Mouse (Mus musculus): ENCODE results near the gene Vav3. TPM values are rescaled to one million over a fixed set of nuclear protein-coding genes. Genes with fewer than 3 reads are reported as not detected.

The Vav3 gene
- polyA plus RNA-seq, 1 experiment from 2014 or later, result 11.3 TPM

DNA sequence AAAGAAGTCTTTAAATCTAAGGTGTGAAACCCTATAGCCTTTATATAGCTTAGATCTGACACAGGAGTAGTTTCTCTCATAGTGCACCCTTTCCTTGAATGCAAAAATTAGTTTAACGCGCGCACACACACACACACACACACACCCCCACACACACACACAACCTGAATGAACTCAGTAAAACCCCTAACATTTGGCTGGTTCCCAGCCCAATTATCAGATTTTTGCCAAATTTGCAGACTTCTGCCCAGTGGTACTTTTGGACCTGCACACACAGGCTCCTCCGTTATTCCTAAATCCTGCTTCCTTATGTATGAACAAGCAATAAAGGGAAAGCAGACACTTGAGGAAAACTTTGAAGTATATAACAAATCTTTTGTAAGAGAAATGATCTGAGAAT is 313.9 kb downstream of the Vav3 start:
- Histone ChIP-seq H3K27ac (replicated peaks) (no peak overlapping the region), H3K9me3 (replicated peaks) (no peaks in the 10 kb centered on the region)

DNA sequence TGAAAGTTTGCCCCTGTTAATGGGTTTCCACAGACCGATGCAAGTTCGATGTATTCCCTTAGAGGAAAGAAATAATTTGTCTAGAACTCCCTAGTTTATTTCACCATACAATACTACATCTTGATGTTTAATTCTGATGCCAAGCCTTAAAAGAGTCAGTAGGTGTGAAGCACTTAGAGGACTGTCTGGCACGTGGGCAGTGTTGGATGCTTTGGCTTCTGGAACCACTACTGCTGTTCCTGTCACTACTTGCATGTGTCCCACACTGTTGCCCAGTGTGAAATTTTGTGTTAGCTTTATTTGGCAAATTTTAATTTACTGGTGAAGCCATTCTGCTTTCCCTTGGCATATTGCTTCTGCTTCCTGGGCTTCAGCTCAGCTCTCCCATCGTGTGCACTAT is 331.3 kb downstream of the Vav3 start:
- no peak overlapping the region for H3K4me2 ChIP-seq
- H3K27me3 ChIP-seq (replicated peaks), result no peaks in the 10 kb centered on the region
- no peaks in the 10 kb centered on the region for H3K4me1 ChIP-seq
- no peak for ATAC-seq (ENCODE audit: low FRiP score)
- H3K9me3 ChIP-seq (replicated peaks), result no peaks in the 10 kb centered on the region
- WGBS, result 90% methylated on average over 4 of the region's 4 CpGs
- no peak overlapping the region for H3K27ac ChIP-seq (replicated peaks)
- H3K9ac ChIP-seq (replicated peaks), result no peak overlapping the region
- no peak overlapping the region for H3K4me3 ChIP-seq (replicated peaks)
- H3K36me3 ChIP-seq, result no peaks in the 10 kb centered on the region

More for the DNA sequence above, 313.9 kb downstream of the Vav3 start:
- ATAC-seq (ENCODE audit: low FRiP score), result no peak
- 94% methylated on average over 4 of the region's 4 CpGs for WGBS
- no peaks in the 10 kb centered on the region for H3K27me3 ChIP-seq (replicated peaks)
- no peak overlapping the region for H3K4me2 ChIP-seq
- H3K4me1 ChIP-seq, result no peaks in the 10 kb centered on the region
- no peak overlapping the region for H3K9ac ChIP-seq (replicated peaks)
- no peak overlapping the region for H3K4me3 ChIP-seq (replicated peaks)
- no peaks in the 10 kb centered on the region for H3K36me3 ChIP-seq

DNA sequence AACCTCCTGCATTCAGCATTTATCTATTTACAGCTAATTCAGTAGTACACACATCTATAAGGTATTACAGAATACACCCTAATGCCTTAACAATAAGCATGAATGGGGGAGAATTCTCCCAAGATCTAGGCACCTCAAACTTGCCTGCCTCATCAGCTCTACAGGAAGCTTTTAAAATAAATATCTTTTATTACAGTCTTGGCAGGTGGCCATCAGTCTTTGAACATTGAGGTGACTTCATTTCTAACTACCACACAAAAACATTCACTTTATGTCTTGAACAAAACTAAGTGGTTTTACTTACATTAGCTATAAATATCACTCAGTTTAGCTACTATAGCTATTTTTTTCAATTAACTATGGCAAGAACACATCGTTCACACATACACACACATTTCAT is 332.5 kb downstream of the Vav3 start:
- no peak overlapping the region for H3K9ac ChIP-seq (replicated peaks)
- H3K4me1 ChIP-seq, result no peaks in the 10 kb centered on the region
- H3K27me3 ChIP-seq (replicated peaks), result no peaks in the 10 kb centered on the region
- no peaks in the 10 kb centered on the region for H3K9me3 ChIP-seq (replicated peaks)
- 81% methylated on average over 1 of the region's 1 CpGs for WGBS
- H3K36me3 ChIP-seq, result no peaks in the 10 kb centered on the region
- H3K4me2 ChIP-seq, result no peak overlapping the region
- H3K4me3 ChIP-seq (replicated peaks), result no peak overlapping the region
- no peak for ATAC-seq (ENCODE audit: low FRiP score)
- H3K27ac ChIP-seq (replicated peaks), result no peak overlapping the region

DNA sequence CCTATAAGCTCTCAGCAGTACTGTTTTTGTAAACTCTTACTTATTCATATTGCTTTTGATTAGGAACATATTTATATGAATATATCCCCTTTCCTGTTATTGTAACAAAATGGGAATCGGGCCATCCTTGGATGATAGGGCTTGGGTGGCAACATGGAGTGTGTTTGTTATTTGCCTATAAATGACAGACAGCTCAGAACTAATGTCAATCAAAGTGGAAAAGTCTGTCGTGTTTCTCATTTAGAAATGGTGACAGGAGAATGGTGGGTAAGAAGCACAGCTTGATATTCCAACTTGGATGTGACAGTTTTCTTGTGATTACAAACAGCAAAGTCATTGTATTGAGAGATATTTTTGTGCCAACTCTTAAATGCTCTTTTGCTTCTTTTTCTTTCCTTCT is 339.8 kb downstream of the Vav3 start:
- Histone ChIP-seq H3K36me3 (no peaks in the 10 kb centered on the region), H3K4me2 (no peak overlapping the region), H3K9ac (replicated peaks) (no peak overlapping the region), H3K27me3 (replicated peaks) (no peaks in the 10 kb centered on the region), H3K9me3 (replicated peaks) (no peaks in the 10 kb centered on the region), H3K4me1 (no peaks in the 10 kb centered on the region), H3K27ac (replicated peaks) (no peak overlapping the region), H3K4me3 (replicated peaks) (no peak overlapping the region)
- 87% methylated on average over 2 of the region's 2 CpGs for WGBS
- ATAC-seq (ENCODE audit: low FRiP score), result no peak

DNA sequence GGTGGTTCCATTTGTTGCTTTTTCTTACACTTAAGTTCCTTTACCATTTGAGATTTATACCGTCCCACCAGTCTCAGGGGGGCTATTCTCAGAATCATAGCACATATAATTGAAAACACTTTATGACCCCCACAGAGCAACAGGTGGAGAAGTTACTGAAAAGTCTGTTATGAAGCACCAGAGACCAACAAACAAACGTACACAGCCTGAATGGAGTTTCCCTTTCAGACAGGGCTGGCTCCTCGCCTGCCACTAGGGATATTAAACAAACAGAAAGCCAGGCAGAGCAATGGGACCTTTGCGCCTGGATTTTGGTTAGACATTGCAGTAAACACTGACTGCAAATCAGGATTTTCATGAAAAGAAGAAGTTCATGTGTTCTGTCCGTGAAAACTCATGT is 341.4 kb downstream of the Vav3 start:
- H3K27ac ChIP-seq (replicated peaks), result no peak overlapping the region
- H3K27me3 ChIP-seq (replicated peaks), result no peaks in the 10 kb centered on the region
- no peak overlapping the region for H3K4me3 ChIP-seq (replicated peaks)
- no peak overlapping the region for H3K4me2 ChIP-seq
- no peaks in the 10 kb centered on the region for H3K4me1 ChIP-seq
- 77% methylated on average over 5 of the region's 5 CpGs for WGBS
- H3K9me3 ChIP-seq (replicated peaks), result no peaks in the 10 kb centered on the region
- no peak for ATAC-seq (ENCODE audit: low FRiP score)
- no peaks in the 10 kb centered on the region for H3K36me3 ChIP-seq
- H3K9ac ChIP-seq (replicated peaks), result no peak overlapping the region

DNA sequence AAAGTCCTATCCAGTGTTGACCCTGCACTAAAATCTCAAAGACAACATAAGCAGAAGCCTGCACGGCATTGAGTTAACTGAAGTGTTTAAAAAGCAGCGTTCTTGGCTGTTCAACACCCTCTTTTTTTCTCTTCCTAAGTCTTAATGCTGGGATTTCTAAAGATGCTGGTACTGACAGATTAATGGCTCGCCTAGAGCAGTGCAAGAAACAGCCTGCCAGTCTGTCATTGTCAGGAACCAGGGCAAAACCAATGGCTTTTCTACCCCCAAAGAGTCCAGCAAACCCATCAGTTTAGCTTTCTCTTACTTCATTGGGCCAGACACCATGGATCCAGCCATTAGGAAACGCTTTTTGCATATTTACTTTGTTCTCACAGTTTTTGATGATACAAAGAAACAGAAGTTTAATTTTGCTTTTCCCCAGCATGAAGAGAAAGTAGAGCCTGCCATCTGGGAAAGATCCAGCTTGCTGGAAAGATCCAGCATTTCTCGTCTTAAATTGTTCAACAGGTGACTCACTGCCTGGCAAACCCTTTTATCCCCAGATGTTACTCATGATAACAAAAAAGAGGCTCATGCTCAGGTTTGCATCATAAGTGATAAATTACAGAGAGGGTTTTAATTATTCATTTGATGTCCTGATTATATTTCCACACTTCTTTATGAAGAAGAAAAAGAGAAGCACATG is 343.3 kb downstream of the Vav3 start:
- Histone ChIP-seq H3K9me3 (replicated peaks) (no peaks in the 10 kb centered on the region), H3K4me3 (replicated peaks) (no peak overlapping the region), H3K27ac (replicated peaks) (no peak overlapping the region), H3K9ac (replicated peaks) (no peak overlapping the region), H3K4me2 (no peak overlapping the region), H3K36me3 (no peaks in the 10 kb centered on the region), H3K27me3 (replicated peaks) (no peaks in the 10 kb centered on the region), H3K4me1 (no peaks in the 10 kb centered on the region)
- WGBS, result 57% methylated on average over 5 of the region's 5 CpGs
- ATAC-seq (ENCODE audit: low FRiP score), result no peak

DNA sequence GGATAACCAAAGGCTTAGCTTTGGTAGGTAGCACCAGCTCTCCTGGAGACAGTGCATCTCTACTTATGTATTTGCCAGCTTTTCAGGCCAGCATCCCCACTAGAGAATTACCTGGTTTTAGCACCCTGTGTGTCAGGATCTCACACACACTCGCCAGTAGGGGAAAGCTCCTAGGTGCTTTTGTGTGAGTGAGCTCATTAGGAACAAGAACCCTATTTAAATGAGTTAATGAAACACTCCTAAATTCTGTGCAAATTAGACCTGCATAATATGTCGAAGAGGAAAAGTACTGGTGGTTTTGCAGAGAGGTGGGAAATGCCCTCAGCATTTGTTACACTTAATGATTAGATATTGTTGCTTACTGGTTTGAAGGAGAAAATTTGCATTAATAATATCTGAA is 350.1 kb downstream of the Vav3 start:
- H3K4me2 ChIP-seq, result no peak overlapping the region
- ATAC-seq (ENCODE audit: low FRiP score), result no peak
- H3K4me3 ChIP-seq (replicated peaks), result no peak overlapping the region
- no peaks in the 10 kb centered on the region for H3K9me3 ChIP-seq (replicated peaks)
- H3K27me3 ChIP-seq (replicated peaks), result no peaks in the 10 kb centered on the region
- H3K4me1 ChIP-seq, result no peaks in the 10 kb centered on the region
- no peak overlapping the region for H3K9ac ChIP-seq (replicated peaks)
- 67% methylated on average over 2 of the region's 2 CpGs for WGBS
- no peak overlapping the region for H3K27ac ChIP-seq (replicated peaks)
- no peaks in the 10 kb centered on the region for H3K36me3 ChIP-seq

DNA sequence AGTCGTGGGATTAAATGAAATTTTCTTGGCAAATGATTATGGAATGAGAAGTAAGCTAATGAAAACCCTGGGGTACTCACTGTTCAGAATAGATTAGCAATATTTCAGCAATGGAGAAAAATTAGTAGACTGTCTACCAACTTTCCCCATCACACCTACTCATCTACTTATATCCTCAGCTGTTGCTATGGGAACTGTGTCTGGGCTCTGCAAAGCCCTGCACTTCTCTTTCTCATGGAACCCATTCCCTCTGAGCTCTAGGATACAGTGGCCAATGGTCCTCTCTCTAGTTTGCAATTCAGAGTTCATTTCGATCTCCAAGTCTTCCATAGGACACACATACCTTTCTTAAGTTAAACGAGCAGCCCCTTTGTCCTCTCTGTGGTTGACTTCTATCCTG is 352.2 kb downstream of the Vav3 start:
- Histone ChIP-seq H3K4me1 (no peaks in the 10 kb centered on the region), H3K9ac (replicated peaks) (no peak overlapping the region), H3K36me3 (no peaks in the 10 kb centered on the region), H3K27ac (replicated peaks) (no peak overlapping the region), H3K4me2 (no peak overlapping the region), H3K9me3 (replicated peaks) (no peaks in the 10 kb centered on the region), H3K4me3 (replicated peaks) (no peak overlapping the region), H3K27me3 (replicated peaks) (no peaks in the 10 kb centered on the region)
- WGBS, result 91% methylated on average over 3 of the region's 3 CpGs
- ATAC-seq (ENCODE audit: low FRiP score), result no peak

DNA sequence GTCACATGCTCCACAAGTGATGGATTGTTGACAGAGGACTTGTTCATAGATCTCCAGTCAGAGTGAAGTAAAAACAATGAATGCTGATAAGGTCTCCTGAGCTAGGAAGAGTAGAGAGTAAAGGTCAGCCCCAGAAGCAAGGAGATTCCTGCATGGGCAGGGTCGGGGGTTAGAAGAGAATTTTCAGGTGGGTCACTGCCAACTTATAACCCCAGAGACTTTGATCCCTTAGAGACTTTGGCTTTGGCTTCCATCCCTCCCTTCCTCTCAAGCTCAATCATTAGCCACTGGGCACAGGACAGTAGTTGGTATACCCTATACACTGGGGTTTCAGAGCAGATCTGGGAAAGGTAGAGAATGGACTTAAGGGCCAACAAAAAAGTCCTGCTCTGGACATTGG is 360.8 kb downstream of the Vav3 start:
- Histone ChIP-seq H3K27me3 (replicated peaks) (no peaks in the 10 kb centered on the region), H3K4me1 (no peaks in the 10 kb centered on the region), H3K4me3 (replicated peaks) (no peak overlapping the region), H3K9ac (replicated peaks) (no peak overlapping the region), H3K36me3 (no peaks in the 10 kb centered on the region), H3K4me2 (no peak overlapping the region), H3K9me3 (replicated peaks) (no peaks in the 10 kb centered on the region), H3K27ac (replicated peaks) (no peak overlapping the region)
- 75% methylated on average over 1 of the region's 1 CpGs for WGBS
- ATAC-seq (ENCODE audit: low FRiP score), result no peak

DNA sequence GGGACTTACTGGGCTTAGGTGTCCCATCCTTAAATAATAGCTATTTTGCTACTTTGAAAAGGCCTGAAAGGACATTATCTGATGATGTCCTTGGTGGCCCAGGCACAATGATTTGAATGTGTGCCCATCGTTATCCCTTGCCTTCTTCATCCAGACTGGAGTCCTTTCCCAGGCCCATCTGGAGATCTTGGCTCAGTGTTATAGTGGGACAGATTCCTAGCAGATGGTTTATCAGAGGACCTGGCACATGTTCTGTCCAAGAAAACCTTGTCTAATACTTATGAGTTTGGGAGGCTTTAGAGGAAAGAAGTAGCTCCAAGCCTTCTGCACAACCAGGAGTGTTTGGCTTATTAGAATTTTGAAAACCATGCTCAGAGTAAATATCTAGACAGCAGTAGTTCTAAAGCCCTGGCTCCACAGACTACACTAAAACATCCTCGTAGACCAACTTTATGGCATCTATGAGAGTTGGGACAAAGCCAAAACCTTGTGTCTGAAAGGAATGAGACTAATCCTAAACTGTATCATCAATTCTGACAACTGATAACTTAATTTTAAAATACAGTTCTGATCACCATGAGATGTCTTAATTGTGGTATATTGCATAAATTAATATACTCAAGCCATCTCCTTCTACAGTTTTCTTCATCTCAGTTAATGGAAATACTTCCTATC is 367.5 kb downstream of the Vav3 start:
- Histone ChIP-seq H3K4me2 (no peak overlapping the region), H3K4me1 (no peaks in the 10 kb centered on the region), H3K4me3 (replicated peaks) (no peak overlapping the region), H3K9me3 (replicated peaks) (no peaks in the 10 kb centered on the region), H3K9ac (replicated peaks) (no peak overlapping the region), H3K27ac (replicated peaks) (no peak overlapping the region), H3K36me3 (no peaks in the 10 kb centered on the region), H3K27me3 (replicated peaks) (no peaks in the 10 kb centered on the region)
- WGBS, result 73% methylated on average over 2 of the region's 2 CpGs
- ATAC-seq (ENCODE audit: low FRiP score), result no peak

DNA sequence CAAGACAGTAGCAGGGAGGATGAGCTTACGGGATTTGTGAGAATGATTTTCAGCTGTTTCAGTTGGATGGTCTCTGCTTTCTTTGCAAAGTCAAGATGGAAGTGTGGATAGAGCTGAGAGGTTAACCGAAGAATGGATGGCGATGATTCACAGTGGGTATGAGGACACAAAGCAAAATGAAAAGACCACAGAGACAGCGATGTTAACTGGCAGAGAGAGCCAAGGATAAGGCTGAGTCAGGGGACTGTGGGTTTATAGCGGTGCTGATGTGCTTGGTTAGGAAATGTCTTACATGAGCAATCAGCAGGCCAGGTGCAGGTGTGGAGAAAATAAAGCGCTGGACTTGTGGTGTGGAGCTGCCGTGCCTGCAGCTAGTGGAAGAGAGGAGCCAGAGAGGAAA is 371.3 kb downstream of the Vav3 start:
- no peak for ATAC-seq (ENCODE audit: low FRiP score)
- 90% methylated on average over 7 of the region's 7 CpGs for WGBS
- Histone ChIP-seq H3K4me1 (no peaks in the 10 kb centered on the region), H3K4me3 (replicated peaks) (no peak overlapping the region), H3K4me2 (no peak overlapping the region), H3K27me3 (replicated peaks) (no peaks in the 10 kb centered on the region), H3K27ac (replicated peaks) (no peak overlapping the region), H3K9me3 (replicated peaks) (no peaks in the 10 kb centered on the region), H3K9ac (replicated peaks) (no peak overlapping the region), H3K36me3 (no peaks in the 10 kb centered on the region)

DNA sequence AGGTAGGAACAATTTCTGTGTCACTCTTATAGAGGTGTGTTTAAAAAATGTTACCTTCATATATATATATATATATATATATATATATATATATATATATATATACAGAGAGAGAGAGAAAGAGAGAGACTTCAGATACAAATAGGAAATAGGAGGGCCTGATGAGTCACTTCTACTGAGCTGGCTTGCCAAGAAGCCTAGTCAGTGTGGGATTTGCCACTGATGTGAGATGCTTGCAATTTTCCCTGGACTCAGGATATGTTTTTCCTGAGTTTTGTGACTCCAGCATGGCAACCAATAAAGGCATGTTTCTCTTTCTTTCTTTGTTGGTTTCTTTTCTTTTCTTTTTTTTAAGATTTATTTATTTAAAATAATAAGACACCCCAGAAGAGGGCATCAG is 374.0 kb downstream of the Vav3 start:
- Histone ChIP-seq H3K9me3 (replicated peaks) (no peaks in the 10 kb centered on the region), H3K4me2 (no peak overlapping the region)

More for the DNA sequence above, 374.0 kb downstream of the Vav3 start:
- no peak overlapping the region for H3K9ac ChIP-seq (replicated peaks)
- no peaks in the 10 kb centered on the region for H3K4me1 ChIP-seq
- no peak overlapping the region for H3K4me3 ChIP-seq (replicated peaks)
- no peaks in the 10 kb centered on the region for H3K36me3 ChIP-seq
- H3K27me3 ChIP-seq (replicated peaks), result no peaks in the 10 kb centered on the region
- no peak overlapping the region for H3K27ac ChIP-seq (replicated peaks)
- no peak for ATAC-seq (ENCODE audit: low FRiP score)
